Mouse (Mus musculus) liver, adult 2 months (tissue): ENCODE measurements around the gene Lyzl6. TPM values are rescaled to one million over a fixed set of nuclear protein-coding genes. Genes with fewer than 3 reads are reported as not detected.

Experiments used
- DNase-seq: peaks from one replicate; pipeline ENCODE4 v3.0.0-alpha.2; 2011; ENCODE audit warnings: low read depth, low spot score; ENCODE audit errors: extremely low read depth
- H3K27ac ChIP-seq: fragments of 200-500 bp; replicated peaks from 2 replicates; pipeline ENCODE4 v1.5.1; 2012; ENCODE audit warnings: low read depth, mild to moderate bottlenecking, control low read depth, inconsistent platforms, low read length; ENCODE audit not compliant: insufficient read depth
- H3K27me3 ChIP-seq: fragments of 200-500 bp; 2 replicates; pipeline ENCODE4 v1.6.1; 2012; ENCODE audit warnings: mild to moderate bottlenecking, moderate library complexity, low read length, inconsistent platforms; ENCODE audit not compliant: control insufficient read depth, insufficient read depth
- H3K36me3 ChIP-seq: fragments of 200-500 bp; 2 replicates; pipeline ENCODE4 v1.6.1; 2012; ENCODE audit warnings: low read length, inconsistent platforms; ENCODE audit not compliant: control insufficient read depth, insufficient read depth
- H3K4me1 ChIP-seq: fragments of 200-500 bp; 2 replicates; pipeline ENCODE4 v1.6.1; 2011; ENCODE audit warnings: low read length; ENCODE audit not compliant: control insufficient read depth, insufficient read depth
- H3K4me3 ChIP-seq: fragments of 200-500 bp; 2 replicates; pipeline ENCODE4 v1.5.1; 2011; ENCODE audit warnings: low read depth, mild to moderate bottlenecking, control low read depth, low read length, moderate library complexity; ENCODE audit not compliant: insufficient read depth
- H3K79me2 ChIP-seq: fragments of 200-500 bp; 2 replicates; pipeline ENCODE4 v1.6.1; 2012; ENCODE audit warnings: inconsistent platforms, mild to moderate bottlenecking, low read length, moderate library complexity; ENCODE audit not compliant: control insufficient read depth, insufficient read depth
- H3K9ac ChIP-seq: fragments of 200-500 bp; 2 replicates; pipeline ENCODE4 v1.6.1; 2012; ENCODE audit warnings: low read depth, mild to moderate bottlenecking, control low read depth, inconsistent platforms, low read length
- CTCF ChIP-seq: fragments of 200-500 bp; IDR thresholded peaks from 2 replicates; pipeline ENCODE4 v1.5.1; 2011; ENCODE audit warnings: low read depth, low read length, control low read depth
- POLR2A ChIP-seq: fragments of 200-500 bp; IDR thresholded peaks from 2 replicates; pipeline ENCODE4 v1.6.1; 2011; ENCODE audit warnings: low read length, control low read depth; ENCODE audit not compliant: insufficient read depth; ENCODE audit errors: extremely low read depth
- WGBS: fragments of 180-500 bp; shearing (Covaris S2); methylation state at CpG from one replicate; pipeline ENCODE4 v1.1.7; 2018; 5-methylcytosine and 5-hydroxymethylcytosine counted together
- polyA plus RNA-seq: library from polyadenylated mRNA; depleted of rRNA; stranded (reverse); fragments of >200 nt; gene quantifications from 2 replicates; pipeline ENCODE4 v1.2.3, GENCODE M21; 2012
- total RNA-seq: library from RNA; depleted of rRNA; stranded (reverse); fragments of >200 nt; gene quantifications from 2 replicates; pipeline ENCODE4 v1.2.3, GENCODE M21; 2014

The Lyzl6 gene
- total and polyA plus RNA-seq, 2 experiments = not detected

DNA sequence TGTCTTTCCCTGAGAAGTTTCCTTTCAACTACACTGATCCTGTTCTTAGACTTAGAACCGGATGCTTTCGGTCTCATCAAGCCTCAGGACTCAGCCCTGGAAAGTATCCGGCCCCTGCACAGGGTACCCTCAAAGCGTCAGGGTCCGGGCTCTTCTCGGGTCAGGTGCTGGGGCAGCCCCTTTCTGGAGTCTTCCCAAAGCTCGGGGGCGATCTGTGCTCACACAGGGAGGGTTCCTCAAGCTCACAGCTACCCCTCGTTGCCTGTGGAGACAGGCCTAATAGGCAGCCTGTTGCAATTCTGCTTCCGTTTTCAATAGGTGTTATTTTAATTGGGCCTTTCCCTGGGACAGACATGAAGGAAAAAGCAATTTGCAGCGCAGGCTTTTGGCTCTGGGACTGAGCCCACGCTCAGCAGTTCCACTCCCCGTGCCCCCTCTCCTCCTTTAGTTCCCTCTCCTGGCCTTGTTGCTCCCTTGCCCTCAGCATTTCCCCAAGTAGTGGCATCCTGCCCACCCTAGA is 28.3 kb upstream of the Lyzl6 start:
- no peaks in the 10 kb centered on the region for H3K36me3 ChIP-seq
- H3K4me1 ChIP-seq = no peaks in the 10 kb centered on the region
- no peak for DNase-seq
- no peak overlapping the region for H3K9ac ChIP-seq
- H3K27ac ChIP-seq = no peak overlapping the region
- H3K79me2 ChIP-seq = no peaks in the 10 kb centered on the region
- 69% methylated on average over 13 of the region's 13 CpGs for WGBS
- H3K27me3 ChIP-seq = 0 out of 2 replicates have a peak, but pooled peaks cover 2% of the 10 kb centered on the region
- TF ChIP-seq POLR2A = no peak
- H3K4me3 ChIP-seq = no peak overlapping the region

DNA sequence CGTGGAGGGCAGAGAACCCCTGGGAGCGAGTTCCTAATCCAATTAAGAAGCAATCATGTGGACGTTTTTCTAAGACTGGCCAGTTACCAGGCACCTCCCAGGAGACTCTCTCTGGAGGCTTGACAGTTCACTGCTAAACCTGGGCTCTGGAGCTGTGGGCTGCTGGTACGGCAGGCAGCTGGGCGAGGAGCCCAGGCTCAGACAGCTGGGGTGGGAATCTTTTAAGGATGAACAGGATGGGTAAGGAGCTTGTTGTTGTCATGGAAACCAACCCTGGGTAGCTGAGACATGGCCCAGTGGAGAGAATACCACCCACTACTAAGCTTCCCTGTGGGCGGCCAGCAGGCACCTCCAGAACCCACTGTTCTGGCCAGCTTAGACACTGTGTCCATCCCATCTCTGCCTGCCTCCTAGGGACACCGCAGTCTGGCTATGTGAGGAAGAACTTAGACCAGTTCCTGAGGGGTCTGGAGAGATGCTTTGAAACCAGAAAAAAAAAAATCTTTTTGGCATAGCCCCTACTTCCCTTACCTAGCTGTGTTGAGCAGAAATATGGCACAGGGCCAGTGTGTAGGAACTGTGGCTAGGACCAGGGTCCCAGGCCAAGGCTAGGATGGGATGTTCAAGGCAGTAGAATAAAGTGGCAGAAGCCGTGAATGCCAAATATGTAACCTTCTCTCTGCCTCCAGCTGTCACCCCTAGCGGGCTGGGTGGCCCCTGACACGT is 27.7 kb upstream of the Lyzl6 start:
- DNase-seq = no peak
- no peak for TF ChIP-seq CTCF
- Histone ChIP-seq H3K27me3 (0 out of 2 replicates have a peak, but pooled peaks cover 2% of the 10 kb centered on the region), H3K9ac (no peak overlapping the region), H3K79me2 (no peaks in the 10 kb centered on the region), H3K36me3 (no peaks in the 10 kb centered on the region), H3K4me1 (no peaks in the 10 kb centered on the region), H3K27ac (no peak overlapping the region), H3K4me3 (no peak overlapping the region)
- WGBS = 46% methylated on average over 10 of the region's 10 CpGs

DNA sequence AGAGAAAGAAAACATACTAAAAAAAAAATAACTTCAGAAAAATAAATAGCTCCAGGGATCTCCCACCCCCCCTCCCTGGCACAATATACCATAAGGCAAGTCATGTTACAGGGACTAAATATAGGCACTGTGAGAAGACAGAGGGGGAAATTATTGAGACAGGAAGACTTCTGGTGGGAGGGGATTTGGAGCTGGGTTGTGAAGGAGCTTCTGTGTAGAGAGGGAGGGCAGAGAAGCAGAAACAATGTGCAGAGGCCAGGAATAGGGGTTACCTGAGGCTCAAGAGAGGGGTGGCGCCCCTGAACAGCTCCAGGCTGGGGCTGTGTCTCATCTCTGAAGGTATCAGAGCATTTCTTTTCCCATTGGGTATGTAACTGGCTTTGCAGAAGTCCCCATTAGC is 27.0 kb upstream of the Lyzl6 start:
- H3K27ac ChIP-seq = no peak overlapping the region
- H3K9ac ChIP-seq = no peak overlapping the region
- H3K27me3 ChIP-seq = 0 out of 2 replicates have a peak, but pooled peaks cover 2% of the 10 kb centered on the region
- no peaks in the 10 kb centered on the region for H3K4me1 ChIP-seq
- no peak overlapping the region for H3K4me3 ChIP-seq
- no peak for DNase-seq
- TF ChIP-seq CTCF = no peak
- TF ChIP-seq POLR2A = no peak
- 63% methylated on average over 1 of the region's 1 CpGs for WGBS
- H3K79me2 ChIP-seq = no peaks in the 10 kb centered on the region
- no peaks in the 10 kb centered on the region for H3K36me3 ChIP-seq

DNA sequence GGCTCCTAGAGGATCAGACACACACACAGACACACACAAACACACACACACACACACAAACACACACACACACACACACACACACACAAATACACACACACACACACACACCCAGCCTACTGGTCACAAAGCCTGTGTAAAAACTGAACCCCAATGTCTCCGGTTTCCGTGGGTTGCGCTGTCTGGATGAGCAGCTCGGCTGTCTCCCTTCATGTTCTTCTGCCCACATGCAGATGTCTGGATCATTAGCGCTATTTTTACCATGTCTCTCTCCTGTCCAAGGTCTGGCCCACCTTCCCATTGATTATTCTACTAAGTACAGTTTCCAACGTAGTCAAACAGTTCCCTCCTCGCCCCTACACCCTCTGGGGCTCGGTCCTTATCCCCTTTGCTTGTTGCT is 24.4 kb upstream of the Lyzl6 start:
- WGBS = 72% methylated on average over 8 of the region's 8 CpGs

DNA sequence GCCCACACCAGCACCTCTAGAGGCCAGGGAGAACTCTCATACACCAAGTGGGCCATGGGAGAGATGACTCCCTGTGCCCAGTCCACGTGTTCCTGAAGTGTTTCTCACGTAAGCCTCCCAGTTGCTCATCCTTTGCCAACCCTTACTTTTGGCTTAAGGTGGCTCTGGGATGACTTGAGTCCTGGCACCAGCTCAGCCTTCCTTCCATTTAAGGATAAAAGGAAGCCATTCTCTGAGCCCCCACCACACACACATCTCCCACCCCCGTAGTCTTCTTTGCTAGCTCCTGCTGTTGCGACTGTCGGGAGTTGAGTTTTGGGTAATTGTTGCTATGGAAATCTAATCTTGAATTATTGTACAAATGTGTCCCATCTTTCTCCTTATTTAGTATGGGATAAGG is 23.9 kb upstream of the Lyzl6 start:
- 0 out of 2 replicates have a peak, but pooled peaks cover 2% of the 10 kb centered on the region for H3K27me3 ChIP-seq
- H3K9ac ChIP-seq = no peak overlapping the region
- no peak overlapping the region for H3K4me3 ChIP-seq
- H3K36me3 ChIP-seq = no peaks in the 10 kb centered on the region
- no peaks in the 10 kb centered on the region for H3K79me2 ChIP-seq
- no peak overlapping the region for H3K27ac ChIP-seq
- WGBS = 75% methylated on average over 5 of the region's 5 CpGs
- no peak for TF ChIP-seq CTCF
- no peak for TF ChIP-seq POLR2A
- no peaks in the 10 kb centered on the region for H3K4me1 ChIP-seq
- no peak for DNase-seq

More for the DNA sequence above, 24.4 kb upstream of the Lyzl6 start:
- TF ChIP-seq CTCF (no peak), POLR2A (no peak)
- no peak overlapping the region for H3K4me3 ChIP-seq
- no peaks in the 10 kb centered on the region for H3K79me2 ChIP-seq
- no peak for DNase-seq
- no peak overlapping the region for H3K9ac ChIP-seq
- no peaks in the 10 kb centered on the region for H3K36me3 ChIP-seq
- H3K27me3 ChIP-seq = 0 out of 2 replicates have a peak, but pooled peaks cover 2% of the 10 kb centered on the region
- no peaks in the 10 kb centered on the region for H3K4me1 ChIP-seq
- H3K27ac ChIP-seq = no peak overlapping the region

DNA sequence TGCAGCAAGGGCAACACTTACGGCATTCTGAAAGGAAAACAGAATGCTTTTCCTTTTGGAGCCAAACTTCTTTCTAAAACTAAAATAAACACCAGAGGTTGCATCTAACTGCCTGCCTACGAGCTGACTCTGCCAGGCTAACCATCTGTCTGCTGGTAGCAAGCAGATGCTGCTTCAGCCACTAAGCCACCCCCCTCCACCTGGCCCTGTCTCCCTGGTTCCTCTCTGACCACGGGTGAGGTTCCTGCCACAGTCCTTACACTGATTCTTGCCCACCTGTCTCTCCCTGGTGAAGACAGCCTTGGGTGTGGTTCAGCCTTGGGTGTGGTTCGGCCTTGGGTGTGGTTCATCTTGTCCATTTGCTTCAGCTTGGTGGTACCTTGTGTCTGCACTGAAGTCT is 23.2 kb upstream of the Lyzl6 start:
- no peak overlapping the region for H3K4me3 ChIP-seq
- no peaks in the 10 kb centered on the region for H3K36me3 ChIP-seq
- H3K79me2 ChIP-seq = no peaks in the 10 kb centered on the region
- no peaks in the 10 kb centered on the region for H3K4me1 ChIP-seq
- 0 out of 2 replicates have a peak, but pooled peaks cover 2% of the 10 kb centered on the region for H3K27me3 ChIP-seq
- WGBS = 40% methylated on average over 4 of the region's 4 CpGs
- no peak for DNase-seq
- no peak overlapping the region for H3K9ac ChIP-seq
- TF ChIP-seq POLR2A (no peak), CTCF (no peak)
- no peak overlapping the region for H3K27ac ChIP-seq
